Mouse (Mus musculus): ENCODE data around the gene Trio.

Gene Trio

DNA sequence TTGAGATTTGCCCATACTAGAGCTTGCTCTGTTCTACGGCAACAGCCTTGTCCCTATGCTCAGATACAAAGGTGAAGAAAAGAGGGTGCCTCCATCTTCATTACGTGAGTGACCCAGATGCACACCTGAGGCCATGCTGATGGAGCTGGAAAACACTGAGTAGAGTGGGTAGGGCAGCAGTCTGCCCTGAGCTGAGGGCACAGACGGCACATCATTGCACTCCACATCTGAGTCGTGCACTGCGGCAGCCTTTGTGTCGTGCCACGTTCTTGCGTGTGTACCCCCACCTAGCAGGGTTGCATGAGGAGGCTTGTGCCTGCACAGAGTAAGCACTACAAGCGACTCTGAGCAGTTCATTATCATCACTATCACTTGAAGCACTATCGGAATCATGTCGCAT lies 80.8 kb downstream of the Trio start:
- no peak for DNase-seq (ENCODE audit: low spot score)

GRCm38 (mm10) chr15:27943486-27944195 lies 82.0 kb downstream of the Trio start:
- DNase-seq (ENCODE audit: low spot score) = peak; percentile 21

GRCm38 (mm10) chr15:27942148-27942847 lies 83.3 kb downstream of the Trio start:
- peak; percentile 29 for DNase-seq (ENCODE audit: low spot score)

- DNase-seq (ENCODE audit: low spot score) = no peak
These were observed 84.2 kb downstream of the Trio start for GRCm38 (mm10) chr15:27941441-27941840.

GRCm38 (mm10) chr15:27941020-27941419 lies 84.6 kb downstream of the Trio start:
- no peak for DNase-seq (ENCODE audit: low spot score)

- DNase-seq (ENCODE audit: low spot score) = no peak
These were observed 85.6 kb downstream of the Trio start for GRCm38 (mm10) chr15:27940032-27940431.

GRCm38 (mm10) chr15:27938886-27939285 lies 86.8 kb downstream of the Trio start:
- DNase-seq (ENCODE audit: low spot score) = no peak

- no peak for DNase-seq (ENCODE audit: low spot score)
These were observed 87.5 kb downstream of the Trio start for GRCm38 (mm10) chr15:27937861-27938833.

GRCm38 (mm10) chr15:27937003-27937860 lies 88.4 kb downstream of the Trio start:
- DNase-seq (ENCODE audit: low spot score) = peak; percentile 4

DNA sequence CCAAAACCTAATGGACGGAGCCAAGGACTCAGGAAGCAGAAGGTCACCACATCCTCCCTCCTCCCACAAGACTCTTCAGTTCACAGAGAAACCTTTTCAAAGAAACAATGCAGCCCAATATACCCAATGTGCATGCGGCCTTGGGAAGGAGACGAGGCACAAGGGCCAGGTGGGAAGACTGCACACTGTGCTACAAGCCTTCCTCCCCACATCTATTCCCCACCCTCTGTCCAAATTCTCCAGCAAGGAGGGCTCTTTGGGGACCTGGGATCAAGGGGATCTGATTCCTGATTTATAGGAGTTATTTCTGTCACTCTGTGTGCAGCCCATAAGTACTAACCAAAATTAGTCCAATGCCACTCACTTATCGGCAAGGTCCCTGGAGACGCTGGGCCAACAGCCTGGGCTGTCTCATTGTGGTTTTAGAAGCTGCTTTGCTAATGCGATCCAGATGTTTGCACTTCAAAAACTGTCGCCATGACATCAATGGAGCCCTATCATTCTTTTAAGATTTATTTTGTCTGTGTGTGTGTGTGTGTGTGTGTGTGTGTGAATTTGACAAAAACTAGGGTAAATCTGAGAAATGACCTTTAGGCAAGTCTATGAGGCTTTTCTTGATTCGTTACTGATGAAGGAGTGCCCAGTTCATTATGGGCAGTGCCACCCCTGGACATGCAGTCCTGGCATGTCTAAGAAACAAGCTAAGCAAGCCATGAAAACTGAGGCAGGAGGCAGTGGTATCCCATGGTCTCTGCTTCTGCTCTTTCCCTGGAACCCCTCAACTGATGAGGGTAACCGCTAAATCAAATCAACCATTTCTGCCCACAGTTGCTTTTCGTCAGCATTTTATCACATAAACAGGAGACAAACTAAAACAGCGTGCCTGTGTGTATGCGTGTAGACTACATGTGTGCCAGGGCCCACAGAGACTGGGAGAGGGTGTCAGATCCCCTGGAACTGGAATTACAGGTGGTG lies 89.6 kb downstream of the Trio start:
- DNase-seq (ENCODE audit: low spot score) = peak; percentile 49

DNA sequence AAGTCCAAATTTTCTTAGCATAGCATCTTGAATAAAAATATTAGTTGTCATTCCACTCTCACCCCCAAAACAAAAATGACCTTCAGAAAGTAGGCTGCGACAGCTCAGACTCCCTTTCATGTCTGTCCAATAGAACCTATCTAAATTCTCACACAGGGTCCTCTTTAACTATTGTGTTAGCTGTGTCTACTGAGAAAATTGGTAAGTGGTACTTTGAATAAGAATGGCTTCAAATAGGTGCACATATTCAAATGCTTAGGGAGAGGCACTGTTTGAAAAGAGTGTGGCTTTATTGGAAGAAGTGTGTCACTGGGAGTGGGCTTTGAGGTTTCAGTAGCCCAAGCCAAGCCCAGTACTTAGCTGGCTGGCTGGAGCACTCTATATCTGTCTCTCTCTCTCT lies 92.4 kb downstream of the Trio start:
- DNase-seq (ENCODE audit: low spot score) = no peak

GRCm38 (mm10) chr15:27931891-27932290 lies 93.8 kb downstream of the Trio start:
- no peak for DNase-seq (ENCODE audit: low spot score)

DNA sequence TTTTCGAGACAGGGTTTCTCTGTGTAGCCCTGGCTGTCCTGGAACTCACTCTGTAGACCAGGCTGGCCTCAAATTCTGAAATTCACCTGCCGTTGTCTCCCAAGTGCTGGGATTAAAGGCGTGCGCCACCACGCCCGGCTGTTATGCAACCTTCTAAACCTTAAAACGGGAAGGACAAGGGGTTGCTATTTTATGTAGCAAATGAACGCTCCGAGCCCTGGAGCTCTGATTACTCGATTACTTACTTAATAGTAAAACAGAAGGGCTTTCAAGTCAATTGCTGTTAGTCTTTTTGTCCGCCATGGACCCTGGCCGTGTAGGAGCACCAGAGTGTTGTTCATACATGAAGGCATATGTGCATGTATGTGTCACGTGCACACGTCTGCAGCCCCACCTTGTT lies 94.2 kb downstream of the Trio start:
- DNase-seq (ENCODE audit: low spot score) = no peak

DNA sequence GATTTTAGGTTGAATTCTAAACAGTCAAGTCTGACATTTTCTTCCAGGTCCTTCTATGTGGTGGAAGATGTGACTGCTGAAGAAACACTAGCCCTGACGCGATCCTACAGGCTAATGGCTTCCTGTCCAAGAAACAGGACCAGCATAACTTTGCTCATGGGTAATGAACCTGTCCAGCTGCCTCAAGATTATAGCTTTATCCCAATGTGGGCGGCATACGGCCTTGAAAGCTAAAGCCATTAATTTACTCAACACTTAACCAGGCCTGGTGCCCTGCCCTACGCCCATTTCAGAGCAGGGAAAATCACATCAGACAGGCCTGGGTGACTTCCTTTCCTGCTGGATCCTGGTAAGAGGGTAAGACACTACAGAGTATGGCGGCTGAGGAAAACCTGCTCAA lies 98.0 kb downstream of the Trio start:
- DNase-seq (ENCODE audit: low spot score) = no peak

DNA sequence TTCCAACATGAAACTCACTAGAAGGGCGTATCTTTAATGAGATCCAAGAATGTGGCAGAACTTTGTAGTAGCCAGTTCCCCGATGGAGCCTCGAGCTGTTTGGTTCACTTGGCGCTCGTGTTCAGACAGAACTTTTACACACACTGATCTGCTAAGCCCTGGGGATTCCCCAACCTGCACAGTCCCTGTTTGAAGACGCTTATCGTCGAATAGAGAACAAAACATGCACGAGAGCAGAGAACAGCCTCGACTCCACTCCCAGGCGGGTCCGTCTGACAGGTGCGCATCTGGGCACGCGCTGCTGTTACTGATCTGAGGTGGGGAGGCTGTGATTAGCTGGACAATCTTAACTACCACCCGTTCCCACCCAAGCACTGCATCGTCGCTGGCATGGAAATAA lies 98.7 kb downstream of the Trio start:
- DNase-seq (ENCODE audit: low spot score) = no peak

DNA sequence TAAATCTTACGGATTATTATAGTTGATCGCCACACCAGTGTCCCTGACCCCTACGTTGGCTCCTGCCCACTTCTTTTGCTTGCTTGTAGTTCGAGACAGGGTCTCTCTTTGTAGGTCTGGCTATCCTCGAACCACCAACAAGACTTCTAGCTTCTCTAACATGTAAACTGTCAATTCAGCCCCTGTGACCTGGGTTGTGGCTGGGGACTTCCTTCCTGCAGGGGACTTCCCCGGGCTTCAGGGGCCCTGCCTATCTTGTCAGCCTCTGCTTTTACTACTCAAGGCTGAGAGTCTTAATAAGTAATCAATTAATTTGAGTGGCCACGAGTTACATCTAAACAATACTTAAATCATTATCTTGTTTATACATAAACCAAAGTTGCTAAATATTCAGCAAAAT lies 99.2 kb downstream of the Trio start:
- no peak for DNase-seq (ENCODE audit: low spot score)

- no peak for DNase-seq (ENCODE audit: low spot score)
These were observed 99.8 kb downstream of the Trio start for GRCm38 (mm10) chr15:27925865-27926264.

GRCm38 (mm10) chr15:27925004-27925635 lies 100.5 kb downstream of the Trio start:
- DNase-seq (ENCODE audit: low spot score) = no peak

DNA sequence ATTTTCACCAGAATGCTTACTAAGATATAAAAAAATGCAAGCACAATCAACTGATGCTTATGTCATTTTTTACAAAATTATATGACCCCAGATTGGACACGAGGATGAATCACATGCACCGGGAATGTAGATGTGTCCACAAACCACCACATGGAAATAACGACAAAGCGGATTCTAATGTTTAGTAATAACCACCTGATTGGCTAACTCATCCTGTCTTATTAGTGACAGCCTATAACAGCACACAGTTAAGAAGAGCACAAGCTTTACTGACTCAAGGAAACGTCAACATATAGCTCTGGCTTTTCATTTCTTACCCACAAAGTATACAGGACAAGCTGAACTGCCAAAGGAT lies 101.7 kb downstream of the Trio start:
- no peak for DNase-seq (ENCODE audit: low spot score)

Data from adipocyte (in vitro differentiated cells).